Comparison of ENCODE assay signal across 21 mouse cellular contexts in genomic region chr16:19063401-19063762, GRCm38 (mm10).
"Had no signal": no experiment of that assay in that cellular context is flagged by ENCODE, and none has a peak within 500 bp of the region (broad histone marks: within the 10 kb centered on the region; RNA-seq: fewer than 3 reads in every experiment).

No protein-coding gene starts in this region.

- ATAC-seq: liver, postnatal 0 days; midbrain, embryonic 16.5 days had no signal

- DNase-seq: liver, embryonic 13.5 days; liver, postnatal 0 days; lung, adult 2 months; lung, postnatal 10 days; lung, postnatal 4 days; midbrain, embryonic 14.5 days; retina, postnatal 1 day; right cerebral cortex, adult 18-20 months; right cerebral cortex, postnatal 25 days; right cerebral cortex, postnatal 4 days; thymus, adult 18-20 months; thymus, postnatal 14 days; thymus, postnatal 36 days had no signal

- H3K27me3 ChIP-seq: liver, embryonic 13.5 days; liver, embryonic 15.5 days; lung, embryonic 15.5 days; midbrain, embryonic 12.5 days; neural tube, embryonic 13.5 days; neural tube, embryonic 15.5 days had no signal

- H3K27ac ChIP-seq: liver, embryonic 13.5 days; liver, embryonic 15.5 days; lung, embryonic 15.5 days; midbrain, embryonic 10.5 days; midbrain, embryonic 12.5 days; neural tube, embryonic 13.5 days; neural tube, embryonic 15.5 days had no signal

- H3K4me1 ChIP-seq: liver, embryonic 13.5 days; liver, embryonic 15.5 days; lung, embryonic 15.5 days; midbrain, embryonic 10.5 days; midbrain, embryonic 12.5 days; neural tube, embryonic 13.5 days; neural tube, embryonic 15.5 days had no signal

- H3K4me3 ChIP-seq: liver, embryonic 13.5 days; liver, embryonic 15.5 days; lung, embryonic 15.5 days; midbrain, embryonic 10.5 days; midbrain, embryonic 12.5 days; myocyte; neural tube, embryonic 13.5 days; neural tube, embryonic 15.5 days had no signal

- H3K36me3 ChIP-seq: liver, embryonic 13.5 days; liver, embryonic 15.5 days; lung, embryonic 15.5 days; midbrain, embryonic 10.5 days; midbrain, embryonic 12.5 days; neural tube, embryonic 13.5 days; neural tube, embryonic 15.5 days had no signal
